Mouse (Mus musculus): ENCODE data around the gene Clta.
A peak's percentile ranks its signal among the peaks of the same experiment; 100 is the strongest.
"Not testable (repeated sequence)": the region's sequence is repeated elsewhere in the genome, so short reads cannot be mapped to it uniquely, and the experiment has no call there.

The Clta gene

DNA sequence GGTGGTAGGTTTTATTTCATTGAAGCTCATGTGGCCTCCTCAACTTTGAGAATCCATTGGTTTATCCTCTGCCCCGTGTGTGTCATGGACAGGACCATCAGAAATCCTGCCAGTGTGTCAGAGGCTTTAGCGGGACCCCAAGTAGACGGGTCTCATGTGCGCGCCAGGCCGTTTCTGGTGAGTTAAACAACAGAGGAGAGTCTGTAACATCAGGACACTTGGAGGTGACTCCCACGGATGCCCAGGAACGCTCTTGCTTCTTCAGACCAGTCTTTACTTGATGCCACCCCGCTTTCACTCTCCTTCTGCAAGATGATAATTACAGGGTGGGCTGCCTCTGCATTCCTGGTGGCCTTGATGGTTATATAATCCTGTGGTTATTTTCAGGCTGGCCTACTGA, 19.4 kb downstream of the Clta start:
- DNase-seq (ENCODE audit: low read depth, low spot score): no peak

DNA sequence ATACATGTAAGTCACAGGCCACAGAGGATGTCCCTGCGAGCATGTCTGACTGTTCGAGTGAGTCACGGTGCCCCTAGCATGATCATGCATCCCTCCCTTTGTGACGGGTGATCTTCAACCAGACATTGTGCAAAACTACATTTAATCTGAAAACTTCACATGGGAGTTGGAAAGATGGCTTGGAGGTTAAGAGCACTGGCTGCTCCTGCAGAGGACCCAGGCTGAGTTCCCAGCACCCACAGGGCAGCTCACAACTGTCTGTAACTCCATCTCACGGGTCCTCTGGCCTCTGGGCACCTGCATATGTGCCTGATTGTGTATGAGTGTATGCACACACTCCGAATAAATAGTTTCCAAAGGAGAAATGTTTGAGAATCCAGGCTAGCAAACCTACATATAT, 20.0 kb downstream of the Clta start:
- DNase-seq (ENCODE audit: low read depth, low spot score): no peak

DNA sequence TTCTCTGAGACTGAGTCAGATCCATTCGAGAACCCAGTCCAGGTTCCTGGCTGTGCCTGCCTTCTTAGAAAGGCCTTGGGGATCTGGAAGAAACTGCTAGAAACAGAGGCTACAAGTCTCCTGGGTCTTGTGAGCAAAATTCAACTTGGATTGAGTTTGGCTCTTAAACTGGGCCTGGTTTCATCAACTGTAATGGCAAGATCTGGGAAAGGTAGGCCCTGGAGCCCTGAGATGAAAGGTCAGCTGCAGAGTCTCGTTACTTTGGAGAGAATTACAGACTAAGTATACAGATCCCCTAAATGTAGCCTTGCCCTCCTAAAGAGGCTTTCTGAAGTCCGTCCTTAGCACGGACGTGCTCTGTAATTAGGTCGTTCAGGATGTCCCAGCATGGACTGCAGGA, 21.3 kb downstream of the Clta start:
- DNase-seq (ENCODE audit: low read depth, low spot score): no peak

DNA sequence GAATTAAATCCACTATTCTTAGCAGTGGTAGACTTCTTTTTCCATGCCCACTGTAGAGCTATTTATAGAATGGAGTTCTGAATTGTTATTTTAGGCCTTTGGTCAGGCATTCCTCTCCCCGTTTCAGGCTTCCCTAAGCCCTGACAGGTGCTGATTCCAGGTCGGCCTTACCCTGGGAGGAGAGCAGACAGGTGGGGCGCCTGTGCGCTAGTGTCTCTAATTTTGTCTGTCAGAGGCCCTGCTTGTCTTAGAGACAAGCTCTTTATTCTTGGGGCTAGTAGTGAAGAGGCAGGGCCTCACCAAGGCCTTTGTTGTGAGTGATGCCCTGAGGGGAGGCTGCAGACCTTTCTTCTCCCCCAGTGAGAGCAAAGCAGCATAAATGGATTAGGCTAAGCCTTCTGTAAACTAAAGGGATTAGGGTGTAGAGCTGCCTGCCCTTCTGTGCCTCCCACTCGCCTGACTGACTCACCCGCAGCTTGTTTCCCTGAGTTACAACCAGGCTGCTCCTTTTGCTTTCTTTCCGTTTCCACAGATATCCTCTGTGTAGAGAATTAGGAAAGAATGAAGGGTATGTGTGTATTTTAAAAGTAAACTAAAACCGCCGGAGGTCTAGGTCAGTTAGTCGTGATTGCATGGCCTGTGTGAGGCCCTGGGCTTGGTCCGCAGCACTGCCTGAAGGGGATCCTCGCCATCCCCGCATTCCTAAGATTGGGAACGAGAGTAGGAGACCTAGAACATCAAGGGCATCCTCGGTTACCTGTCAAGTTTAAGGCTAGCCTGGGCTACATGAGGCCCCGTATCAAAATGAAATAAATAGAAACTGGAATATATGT, 24.3 kb downstream of the Clta start:
- no peak for DNase-seq (ENCODE audit: low read depth, low spot score)

- peak; percentile 85 for DNase-seq (ENCODE audit: low read depth, low spot score)
Measured at GRCm38 (mm10) chr4:44029661-44030066, 25.4 kb downstream of the Clta start.

DNA sequence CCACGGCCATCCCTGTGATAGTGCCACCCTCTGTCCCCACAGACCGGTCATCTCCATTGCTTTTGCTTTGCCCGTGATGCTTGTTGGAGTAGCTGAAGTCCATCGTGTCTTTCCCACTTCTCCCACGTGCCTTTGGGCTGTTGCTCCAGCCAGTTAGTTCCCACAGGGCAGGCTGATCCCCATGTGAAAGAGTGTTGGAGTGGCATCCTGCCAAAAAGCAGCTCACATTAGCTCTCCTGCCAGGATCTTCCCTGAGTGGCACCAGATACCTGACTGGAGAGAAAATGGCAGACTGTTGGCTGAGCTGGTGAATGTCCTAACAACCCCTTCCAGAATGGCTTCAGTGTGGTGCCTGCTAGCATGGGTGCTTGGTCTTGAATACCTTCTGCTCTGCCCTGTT, 27.3 kb downstream of the Clta start:
- DNase-seq (ENCODE audit: low read depth, low spot score): peak; percentile 74

GRCm38 (mm10) chr4:44036455-44036854, 32.2 kb downstream of the Clta start:
- no peak for DNase-seq (ENCODE audit: low read depth, low spot score)

GRCm38 (mm10) chr4:44040802-44041201, 36.5 kb downstream of the Clta start:
- DNase-seq (ENCODE audit: low read depth, low spot score): no peak

DNA sequence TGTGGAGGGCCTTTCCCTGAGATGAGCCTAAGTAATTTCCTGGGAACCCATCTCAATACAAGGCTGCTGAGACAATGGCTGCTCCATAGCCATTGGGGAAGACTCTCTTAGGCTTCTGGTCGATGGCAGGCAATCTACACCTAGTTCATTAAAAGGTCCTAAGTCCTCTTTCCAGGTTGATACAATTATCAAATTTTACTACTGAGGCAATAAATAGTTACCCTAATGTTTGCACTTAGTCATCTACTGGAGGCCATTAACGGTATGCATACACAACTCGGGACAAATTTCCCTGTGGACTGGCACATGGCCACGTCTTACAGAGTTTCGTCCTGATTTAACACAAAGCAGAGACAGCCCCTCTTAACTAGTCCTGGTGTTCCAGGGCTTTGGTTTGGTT, 38.2 kb downstream of the Clta start:
- no peak for DNase-seq (ENCODE audit: low read depth, low spot score)

GRCm38 (mm10) chr4:44043182-44043581, 38.9 kb downstream of the Clta start:
- DNase-seq (ENCODE audit: low read depth, low spot score): not testable (repeated sequence)

- no peak for DNase-seq (ENCODE audit: low read depth, low spot score)
Measured at GRCm38 (mm10) chr4:44044685-44045356, 40.6 kb downstream of the Clta start.

DNA sequence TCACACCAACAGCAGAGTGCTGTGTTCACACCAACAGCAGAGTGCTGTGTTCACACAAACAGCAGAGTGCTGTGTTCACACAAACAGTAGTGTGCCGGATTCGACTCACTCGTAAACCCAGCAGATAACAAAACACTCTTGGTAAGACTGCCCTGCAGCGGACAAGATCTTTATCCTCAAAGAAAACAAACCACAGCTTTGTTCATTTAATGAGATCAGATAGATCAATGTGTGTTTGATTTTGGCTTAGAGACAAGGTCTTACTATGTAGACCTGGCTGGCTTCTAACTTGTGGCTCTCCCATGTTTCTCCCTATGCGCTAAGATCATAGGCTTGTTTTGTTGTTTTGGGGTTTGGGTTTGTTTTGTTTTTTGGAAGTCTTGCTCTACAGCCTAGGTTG, 41.8 kb downstream of the Clta start:
- no peak for DNase-seq (ENCODE audit: low read depth, low spot score)

DNA sequence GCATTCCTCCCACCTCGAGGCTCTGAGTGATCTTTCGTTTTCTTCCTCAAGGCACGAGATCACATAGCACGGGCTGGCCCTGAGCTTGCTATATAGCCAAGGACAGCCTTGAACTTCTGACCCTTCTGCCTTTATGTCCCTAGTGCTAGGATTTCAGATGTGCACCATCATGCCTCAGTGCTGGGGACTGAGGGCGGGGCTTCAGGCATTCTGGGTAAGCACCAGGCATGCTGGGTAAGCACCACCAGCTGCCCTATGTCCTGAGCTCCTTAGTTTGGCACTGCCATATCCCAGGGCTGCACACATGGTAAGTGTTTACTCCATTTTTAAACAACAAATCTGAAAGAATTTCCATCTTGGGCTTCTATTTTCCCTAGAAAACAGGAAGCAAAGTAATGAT, 45.6 kb downstream of the Clta start:
- no peak for DNase-seq (ENCODE audit: low read depth, low spot score)

DNA sequence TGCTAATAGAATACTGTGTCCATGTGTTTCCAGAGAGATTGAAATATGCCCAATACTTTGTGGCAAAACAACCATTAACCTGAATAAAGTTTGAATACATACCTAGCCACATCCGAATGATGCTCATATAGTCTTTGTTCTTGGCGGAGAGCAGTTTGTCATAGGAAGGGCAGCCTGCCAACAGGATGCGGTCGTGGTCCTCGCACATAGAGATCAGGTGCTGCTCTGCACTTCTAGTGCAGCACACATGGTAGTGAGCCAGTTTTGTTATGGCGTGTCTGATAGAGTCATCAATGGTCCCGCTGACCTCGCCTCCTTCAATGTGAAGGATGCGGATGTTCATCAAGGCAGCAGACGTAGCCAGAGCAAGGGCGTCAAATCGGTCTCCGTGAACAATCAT, 55.4 kb downstream of the Clta start:
- no peak for DNase-seq (ENCODE audit: low read depth, low spot score)

- no peak for DNase-seq (ENCODE audit: low read depth, low spot score)
Measured at GRCm38 (mm10) chr4:44062062-44062461, 57.8 kb downstream of the Clta start.

DNA sequence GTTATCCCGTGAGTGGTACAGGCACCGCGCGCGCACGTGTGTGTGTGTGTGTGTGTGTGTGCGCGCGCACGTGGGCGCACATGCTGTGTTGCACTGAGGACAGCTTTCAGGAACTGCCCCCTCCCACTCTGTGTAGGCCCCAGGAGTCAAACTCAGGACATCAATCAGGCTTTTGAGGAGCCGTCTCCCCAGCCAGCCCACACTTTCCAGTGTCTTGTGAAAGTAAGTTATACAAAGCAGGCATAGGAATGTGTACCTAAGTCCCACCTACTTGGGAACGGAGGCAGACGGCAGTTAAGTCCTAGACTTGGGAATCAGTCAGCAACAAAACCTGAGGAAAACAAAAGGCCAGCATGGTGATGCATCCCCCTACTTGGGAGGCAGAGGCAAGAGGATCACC, 58.6 kb downstream of the Clta start:
- DNase-seq (ENCODE audit: low read depth, low spot score): no peak

DNA sequence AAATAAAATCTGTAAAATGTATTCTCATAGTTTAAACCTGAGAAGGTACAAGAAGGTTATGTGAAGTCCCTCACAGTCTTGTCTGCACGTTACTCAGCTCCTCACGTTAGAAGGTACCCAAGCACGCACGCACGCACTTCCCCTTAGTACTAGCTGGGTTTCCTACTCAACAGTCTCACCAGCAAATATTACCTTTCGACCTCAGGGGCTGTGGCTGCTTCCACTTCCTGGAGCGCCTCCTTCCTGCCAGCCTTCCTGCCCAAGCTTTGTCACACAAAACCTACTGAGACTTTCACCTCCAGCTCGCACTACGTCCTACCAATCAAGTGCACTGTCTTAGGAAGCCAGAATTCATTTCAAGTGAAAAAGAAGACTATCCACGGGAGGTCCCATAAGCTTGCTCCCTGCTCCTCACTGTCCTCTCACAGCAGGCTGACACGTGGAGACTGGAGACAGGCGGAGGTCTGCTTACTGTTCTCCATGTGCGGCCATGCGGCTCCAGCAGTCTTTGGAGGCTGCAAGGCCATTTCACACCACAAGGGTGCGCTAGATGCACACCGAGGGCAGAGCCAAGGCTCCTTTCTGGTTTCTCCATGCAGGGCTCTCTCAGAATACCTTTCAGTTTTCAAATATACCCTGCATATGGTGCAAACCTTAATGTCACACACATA, 61.2 kb downstream of the Clta start:
- peak; percentile 73 for DNase-seq (ENCODE audit: low read depth, low spot score)

GRCm38 (mm10) chr4:44066891-44067290, 62.6 kb downstream of the Clta start:
- DNase-seq (ENCODE audit: low read depth, low spot score): no peak

GRCm38 (mm10) chr4:44068736-44069135, 64.5 kb downstream of the Clta start:
- no peak for DNase-seq (ENCODE audit: low read depth, low spot score)

GRCm38 (mm10) chr4:44069411-44069810, 65.2 kb downstream of the Clta start:
- DNase-seq (ENCODE audit: low read depth, low spot score): no peak

GRCm38 (mm10) chr4:44070641-44071040, 66.4 kb downstream of the Clta start:
- no peak for DNase-seq (ENCODE audit: low read depth, low spot score)

DNA sequence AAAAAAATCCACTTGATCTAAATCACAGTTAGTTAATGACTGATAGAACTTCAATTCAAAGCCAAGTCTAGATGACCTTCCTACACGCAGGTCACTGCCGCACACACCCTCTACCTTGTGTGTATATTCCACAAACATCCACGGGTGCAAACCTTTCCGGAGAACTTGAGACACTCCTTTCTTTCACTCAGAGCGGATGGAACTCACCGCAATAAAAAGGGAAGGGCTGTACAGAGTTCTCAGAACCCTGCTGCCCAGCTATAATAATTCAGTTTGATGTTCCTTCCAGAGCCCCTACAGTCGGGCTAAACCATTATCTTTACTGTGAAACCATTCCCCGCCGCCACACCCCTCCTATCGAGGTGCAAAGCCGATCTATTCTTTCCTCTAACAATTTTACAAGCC, 67.5 kb downstream of the Clta start:
- DNase-seq (ENCODE audit: low read depth, low spot score): no peak
